Mouse (Mus musculus) liver, postnatal 0 days (tissue): Measurements from ENCODE around the gene Fcrla.

Experiments used
- CTCF ChIP-seq: sonication (generic); IDR thresholded peaks from 2 replicates; pipeline ENCODE4 v1.5.1; 2016; ENCODE audit warnings: antibody characterized with exemption, low read depth
- EP300 ChIP-seq: IDR thresholded peaks from 2 replicates; pipeline ENCODE4 v1.6.1; 2016; ENCODE audit warnings: antibody characterized with exemption, low read depth, mild to moderate bottlenecking

- TF ChIP-seq CTCF (no peak), EP300 (no peak)
Measured at GRCm38 (mm10) chr1:170886044-170886458, 41.3 kb downstream of the Fcrla start.
